Mouse (Mus musculus): ENCODE results near the gene Zbtb7b. TPM values are rescaled to one million over a fixed set of nuclear protein-coding genes. Genes with fewer than 3 reads are reported as not detected.

Gene Zbtb7b
- polyA plus RNA-seq, 1 experiment from 2014 or later = 8.2 TPM

GRCm38 (mm10) chr3:89388134-89388881, 6.3 kb downstream of the Zbtb7b start:
- Histone ChIP-seq H3K4me1 (peaks cover 81% of the 10 kb centered on the region), H3K36me3 (no peaks in the 10 kb centered on the region), H3K27me3 (no peaks in the 10 kb centered on the region), H3K9ac (no peak overlapping the region), H3K27ac (replicated peaks) (peak overlapping the region; percentile 58), H3K9me3 (replicated peaks) (no peaks in the 10 kb centered on the region), H3K4me2 (replicated peaks) (peak overlapping the region; percentile 27), H3K4me3 (replicated peaks) (no peak overlapping the region)
- WGBS = 58% methylated on average over 11 of the region's 11 CpGs
- no peak for ATAC-seq (ENCODE audit: insufficient number of reproducible peaks, low FRiP score, low TSS enrichment, low read depth)

GRCm38 (mm10) chr3:89387632-89388031, 6.9 kb downstream of the Zbtb7b start:
- Histone ChIP-seq H3K4me3 (replicated peaks) (peak overlapping the region; percentile 19; the same call in 1 of the 2 replicates), H3K9ac (no peak overlapping the region)

GRCm38 (mm10) chr3:89386438-89387420, 7.8 kb downstream of the Zbtb7b start:
- no peaks in the 10 kb centered on the region for H3K27me3 ChIP-seq
- no peaks in the 10 kb centered on the region for H3K36me3 ChIP-seq
- peak overlapping the region; percentile 3; the same call in 1 of the 2 replicates for H3K9ac ChIP-seq
- peak overlapping the region; percentile 27 for H3K4me2 ChIP-seq (replicated peaks)
- peak overlapping the region; percentile 74; the same call in 1 of the 2 replicates for H3K27ac ChIP-seq (replicated peaks)
- WGBS = 38% methylated on average over 17 of the region's 17 CpGs
- H3K4me1 ChIP-seq = peaks cover 68% of the 10 kb centered on the region
- no peaks in the 10 kb centered on the region for H3K9me3 ChIP-seq (replicated peaks)
- ATAC-seq (ENCODE audit: insufficient number of reproducible peaks, low FRiP score, low TSS enrichment, low read depth) = no peak
- peak overlapping the region; percentile 19 for H3K4me3 ChIP-seq (replicated peaks)

More at GRCm38 (mm10) chr3:89387632-89388031, 6.9 kb downstream of the Zbtb7b start:
- 0 out of 2 replicates have a peak, but pooled peaks have one; percentile 2 for ATAC-seq (ENCODE audit: insufficient number of reproducible peaks, low FRiP score, low TSS enrichment, low read depth)
- Histone ChIP-seq H3K4me2 (replicated peaks) (peak overlapping the region; percentile 27), H3K27me3 (no peaks in the 10 kb centered on the region), H3K4me1 (peaks cover 77% of the 10 kb centered on the region), H3K27ac (replicated peaks) (peak overlapping the region; percentile 58), H3K9me3 (replicated peaks) (no peaks in the 10 kb centered on the region), H3K36me3 (no peaks in the 10 kb centered on the region)
- 55% methylated on average over 11 of the region's 11 CpGs for WGBS

GRCm38 (mm10) chr3:89385451-89385850, 9.1 kb downstream of the Zbtb7b start:
- no peaks in the 10 kb centered on the region for H3K27me3 ChIP-seq
- no peak for ATAC-seq (ENCODE audit: insufficient number of reproducible peaks, low FRiP score, low TSS enrichment, low read depth)
- H3K4me2 ChIP-seq (replicated peaks) = peak overlapping the region; percentile 27; the same call in 1 of the 2 replicates
- H3K4me1 ChIP-seq = peaks cover 55% of the 10 kb centered on the region
- peak overlapping the region; percentile 74 for H3K27ac ChIP-seq (replicated peaks)
- H3K36me3 ChIP-seq = peaks cover 7% of the 10 kb centered on the region; the same call in 1 of the 2 replicates
- no peak overlapping the region for H3K9ac ChIP-seq
- no peaks in the 10 kb centered on the region for H3K9me3 ChIP-seq (replicated peaks)
- H3K4me3 ChIP-seq (replicated peaks) = 0 out of 2 replicates have a peak overlapping the region, but pooled peaks have one; percentile 4
- WGBS = 38% methylated on average over 11 of the region's 11 CpGs

- H3K4me3 ChIP-seq (replicated peaks) = no peak overlapping the region
- H3K36me3 ChIP-seq = peaks cover 12% of the 10 kb centered on the region; the same call in 1 of the 2 replicates
- H3K27me3 ChIP-seq = no peaks in the 10 kb centered on the region
- H3K4me1 ChIP-seq = peaks cover 53% of the 10 kb centered on the region
- peak overlapping the region; percentile 27; the same call in 1 of the 2 replicates for H3K4me2 ChIP-seq (replicated peaks)
- WGBS = 46% methylated on average over 11 of the region's 12 CpGs
- ATAC-seq (ENCODE audit: insufficient number of reproducible peaks, low FRiP score, low TSS enrichment, low read depth) = no peak
- no peak overlapping the region for H3K9ac ChIP-seq
- no peaks in the 10 kb centered on the region for H3K9me3 ChIP-seq (replicated peaks)
- peak overlapping the region; percentile 74 for H3K27ac ChIP-seq (replicated peaks)
These were observed 10.1 kb downstream of the Zbtb7b start for GRCm38 (mm10) chr3:89384331-89385076.

- peaks cover 12% of the 10 kb centered on the region; the same call in 1 of the 2 replicates for H3K36me3 ChIP-seq
- peak overlapping the region; percentile 74 for H3K27ac ChIP-seq (replicated peaks)
- ATAC-seq (ENCODE audit: insufficient number of reproducible peaks, low FRiP score, low TSS enrichment, low read depth) = no peak
- H3K9me3 ChIP-seq (replicated peaks) = no peaks in the 10 kb centered on the region
- peaks cover 59% of the 10 kb centered on the region for H3K4me1 ChIP-seq
- no peak overlapping the region for H3K9ac ChIP-seq
- H3K4me2 ChIP-seq (replicated peaks) = no peak overlapping the region
- no peak overlapping the region for H3K4me3 ChIP-seq (replicated peaks)
- 66% methylated on average over 5 of the region's 5 CpGs for WGBS
- H3K27me3 ChIP-seq = no peaks in the 10 kb centered on the region
These were observed 10.8 kb downstream of the Zbtb7b start for GRCm38 (mm10) chr3:89383651-89384255.

- no peak overlapping the region for H3K27ac ChIP-seq (replicated peaks)
- peaks cover 12% of the 10 kb centered on the region; the same call in 1 of the 2 replicates for H3K36me3 ChIP-seq
- 61% methylated on average over 5 of the region's 5 CpGs for WGBS
- H3K9ac ChIP-seq = no peak overlapping the region
- H3K9me3 ChIP-seq (replicated peaks) = no peaks in the 10 kb centered on the region
- no peak overlapping the region for H3K4me2 ChIP-seq (replicated peaks)
- ATAC-seq (ENCODE audit: insufficient number of reproducible peaks, low FRiP score, low TSS enrichment, low read depth) = no peak
- no peaks in the 10 kb centered on the region for H3K27me3 ChIP-seq
- H3K4me3 ChIP-seq (replicated peaks) = no peak overlapping the region
- H3K4me1 ChIP-seq = peaks cover 59% of the 10 kb centered on the region
These were observed 11.6 kb downstream of the Zbtb7b start for GRCm38 (mm10) chr3:89382950-89383349.

GRCm38 (mm10) chr3:89382033-89382882, 12.3 kb downstream of the Zbtb7b start:
- no peak overlapping the region for H3K4me2 ChIP-seq (replicated peaks)
- no peaks in the 10 kb centered on the region for H3K27me3 ChIP-seq
- peaks cover 58% of the 10 kb centered on the region for H3K4me1 ChIP-seq
- H3K9ac ChIP-seq = no peak overlapping the region
- 82% methylated on average over 9 of the region's 9 CpGs for WGBS
- ATAC-seq (ENCODE audit: insufficient number of reproducible peaks, low FRiP score, low TSS enrichment, low read depth) = no peak
- H3K36me3 ChIP-seq = peaks cover 12% of the 10 kb centered on the region; the same call in 1 of the 2 replicates
- H3K4me3 ChIP-seq (replicated peaks) = no peak overlapping the region
- no peaks in the 10 kb centered on the region for H3K9me3 ChIP-seq (replicated peaks)
- H3K27ac ChIP-seq (replicated peaks) = no peak overlapping the region

GRCm38 (mm10) chr3:89381233-89381632, 13.3 kb downstream of the Zbtb7b start:
- Histone ChIP-seq H3K9me3 (replicated peaks) (no peaks in the 10 kb centered on the region), H3K36me3 (peaks cover 12% of the 10 kb centered on the region; the same call in 1 of the 2 replicates), H3K27me3 (no peaks in the 10 kb centered on the region), H3K4me1 (peaks cover 49% of the 10 kb centered on the region), H3K4me2 (replicated peaks) (no peak overlapping the region), H3K27ac (replicated peaks) (no peak overlapping the region), H3K4me3 (replicated peaks) (no peak overlapping the region), H3K9ac (no peak overlapping the region)
- no peak for ATAC-seq (ENCODE audit: insufficient number of reproducible peaks, low FRiP score, low TSS enrichment, low read depth)
- WGBS = 84% methylated on average over 11 of the region's 11 CpGs
